Mouse (Mus musculus) gastrocnemius, postnatal 4 days (tissue): Measurements from ENCODE around the gene Pcsk4. TPM values are rescaled to one million over a fixed set of nuclear protein-coding genes. Genes with fewer than 3 reads are reported as not detected.

ENCODE experiments used
- DNase-seq, 2 experiments: peaks; one replicate each; pipeline ENCODE4 v3.0.0; 2021 to 2022; ENCODE audit warnings: low spot score in 2 of 2, mixed read lengths in 2 of 2
- long read RNA-seq, 2 experiments: library from polyadenylated mRNA; stranded (forward); transcript quantifications; one replicate each; pipeline ENCODE4 v2.0.0; 2021
- total RNA-seq, 2 experiments: library from RNA; stranded (reverse); gene quantifications; 2 replicates each; pipeline ENCODE4 v1.2.3; 2021

The Pcsk4 gene
- total RNA-seq = 1 to 10 TPM; 1.0 to 1.5 TPM
- long read RNA-seq, experiment 1, partial matches to known transcripts = 1 of 3 reads
- long read RNA-seq, experiment 1, other reads (novel, unspliced or antisense) = 0 of 3 reads
- long read RNA-seq, experiment 2, partial matches to known transcripts = 0 of 3 reads
- long read RNA-seq, experiment 2, other reads (novel, unspliced or antisense) = 2 of 3 reads

DNA sequence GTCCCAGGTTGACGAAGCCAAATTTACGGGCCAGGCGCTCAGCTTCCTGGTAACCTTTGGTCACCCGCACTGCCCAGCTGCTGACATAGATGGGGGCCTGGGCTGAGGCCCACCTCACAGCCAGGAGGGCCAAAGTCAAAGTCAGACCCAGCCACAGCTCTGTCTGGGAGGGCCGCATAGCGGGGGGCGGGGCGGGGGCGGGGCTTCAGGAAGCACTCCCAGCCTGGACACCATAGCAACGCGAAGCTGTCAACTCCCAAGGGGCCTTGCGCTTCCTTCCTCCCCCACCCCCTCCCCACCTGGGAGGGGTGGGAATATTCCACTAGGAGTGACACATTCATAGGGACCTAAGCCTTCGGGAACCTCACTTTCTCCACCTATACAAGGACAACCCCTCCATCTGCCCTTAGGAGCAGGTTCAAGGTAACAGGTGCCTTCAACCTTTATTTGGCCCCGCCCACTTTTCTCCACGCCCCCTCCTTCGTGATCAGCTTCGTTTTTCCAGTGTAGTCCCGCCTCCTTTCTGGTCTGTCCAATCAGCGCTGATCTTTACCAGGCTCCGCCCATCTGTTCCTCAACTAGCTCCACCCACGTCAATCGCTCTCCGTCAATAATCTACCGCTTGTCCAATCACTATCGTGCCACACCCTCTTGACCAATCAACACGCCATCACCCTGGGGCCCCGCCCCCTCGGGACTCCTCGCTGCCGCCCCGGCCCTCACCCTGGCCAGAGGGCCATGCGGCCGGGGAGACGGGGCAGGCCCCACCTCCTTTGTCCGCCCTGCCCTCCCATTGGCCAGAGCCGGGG, at the start of gene Pcsk4, which contains the start of gene Reep6:
TSS of gene Pcsk4 (minus strand) at position 226 of the 809 bp plus-strand sequence.
TSS of gene Reep6 (plus strand) at position 681 of the 809 bp plus-strand sequence.
- DNase-seq = peak; percentile 94 to 95

DNA sequence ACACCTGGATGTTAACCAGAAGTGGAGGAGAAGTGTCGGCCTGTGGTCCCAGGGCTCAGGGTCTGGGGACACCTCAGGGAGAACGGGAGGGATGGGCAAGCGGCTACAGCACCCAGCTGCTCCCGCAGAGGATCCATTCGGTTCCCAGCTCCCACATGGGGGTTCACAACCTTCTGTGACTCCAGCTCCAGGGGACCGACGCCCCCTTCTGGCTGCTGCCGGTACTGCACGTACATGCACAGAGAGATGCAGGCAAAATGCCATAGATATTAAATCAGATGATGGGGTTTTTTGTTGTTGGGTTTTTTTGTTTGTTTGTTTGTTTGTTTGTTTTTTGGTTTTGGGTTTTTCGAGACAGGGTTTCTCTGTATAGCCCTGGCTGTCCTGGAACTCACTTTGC, 48.4 kb upstream of the Pcsk4 start:
- no peak for DNase-seq

DNA sequence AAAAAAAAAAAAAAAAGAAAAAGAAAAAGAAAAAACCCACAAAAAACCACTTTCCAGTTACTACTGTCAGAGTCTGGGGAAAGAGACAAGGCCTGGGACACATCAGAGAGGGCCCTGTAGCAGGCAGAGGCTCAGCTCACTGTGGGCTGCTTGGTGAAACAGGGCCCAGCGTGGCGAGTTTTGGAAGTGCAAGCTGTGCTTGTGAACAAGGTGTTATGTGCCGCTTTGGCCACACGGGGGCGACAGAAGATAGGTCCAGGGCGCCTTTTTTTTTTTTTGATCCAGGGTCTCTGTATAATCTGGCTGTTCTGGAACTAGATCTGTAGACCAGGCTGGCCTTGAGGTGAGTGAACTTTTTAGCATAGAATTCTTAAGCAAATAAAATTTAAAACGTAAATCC, 46.9 kb upstream of the Pcsk4 start:
- peak; percentile 90 to 93 for DNase-seq

DNA sequence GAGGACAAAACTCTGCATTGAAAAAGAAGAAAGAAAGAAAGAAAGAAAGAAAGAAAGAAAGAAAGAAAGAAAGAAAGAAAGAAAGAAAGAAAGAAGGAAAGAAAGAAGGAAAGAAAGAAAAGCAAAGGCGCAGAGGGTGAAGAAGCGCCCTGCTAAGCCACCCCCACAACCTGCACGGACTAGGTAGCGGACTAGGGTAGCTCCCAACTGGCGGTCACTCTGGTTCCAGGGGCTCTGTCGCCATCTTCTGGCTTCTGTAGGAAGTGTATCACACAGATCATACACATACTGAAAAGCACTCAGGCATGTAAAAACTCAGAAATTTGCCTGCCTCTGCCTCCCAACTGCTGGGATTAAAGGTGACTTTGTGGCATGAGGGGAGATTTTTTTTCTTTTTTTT, 44.8 kb upstream of the Pcsk4 start:
- peak in 1 of 2 experiments; percentile 68 for DNase-seq

DNA sequence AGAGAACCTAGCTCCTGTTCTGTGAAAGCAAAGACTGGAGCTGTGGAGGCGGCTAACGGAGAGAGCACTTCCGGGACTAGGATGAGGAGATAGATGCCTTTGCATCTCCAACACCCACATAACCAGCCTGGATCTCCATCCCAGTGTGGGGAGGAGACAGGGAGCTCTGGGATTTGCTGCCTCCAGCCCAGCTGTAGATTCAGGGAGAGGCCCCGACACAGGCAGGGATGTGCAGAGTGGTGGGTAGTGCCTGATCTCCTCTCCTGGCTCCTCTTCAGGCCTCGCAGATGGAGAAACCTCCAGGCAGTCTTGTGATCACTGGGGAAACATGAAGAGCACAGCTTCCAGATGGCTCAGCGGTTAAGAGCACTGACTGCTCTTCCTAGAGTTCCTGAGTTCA, 43.4 kb upstream of the Pcsk4 start:
- no peak for DNase-seq

DNA sequence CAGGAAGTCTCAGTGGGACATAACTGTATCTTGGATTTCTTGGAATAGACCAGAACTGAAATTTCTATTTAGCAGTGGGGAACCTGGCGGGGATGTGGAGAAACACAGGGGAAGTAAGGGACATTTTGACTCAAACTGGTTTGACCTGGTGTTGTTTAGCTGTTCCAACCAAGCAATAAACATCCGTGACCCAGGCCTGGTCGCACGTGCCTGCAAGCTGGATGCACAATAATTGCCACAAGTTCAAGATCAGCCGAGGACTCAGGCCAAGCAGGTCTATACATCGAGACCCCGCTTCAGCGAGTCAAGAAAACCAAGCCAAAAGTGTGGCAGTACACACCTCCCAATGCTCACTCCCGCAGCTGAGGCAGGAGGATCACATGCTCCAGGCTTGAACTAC, 42.7 kb upstream of the Pcsk4 start:
- no peak for DNase-seq

DNA sequence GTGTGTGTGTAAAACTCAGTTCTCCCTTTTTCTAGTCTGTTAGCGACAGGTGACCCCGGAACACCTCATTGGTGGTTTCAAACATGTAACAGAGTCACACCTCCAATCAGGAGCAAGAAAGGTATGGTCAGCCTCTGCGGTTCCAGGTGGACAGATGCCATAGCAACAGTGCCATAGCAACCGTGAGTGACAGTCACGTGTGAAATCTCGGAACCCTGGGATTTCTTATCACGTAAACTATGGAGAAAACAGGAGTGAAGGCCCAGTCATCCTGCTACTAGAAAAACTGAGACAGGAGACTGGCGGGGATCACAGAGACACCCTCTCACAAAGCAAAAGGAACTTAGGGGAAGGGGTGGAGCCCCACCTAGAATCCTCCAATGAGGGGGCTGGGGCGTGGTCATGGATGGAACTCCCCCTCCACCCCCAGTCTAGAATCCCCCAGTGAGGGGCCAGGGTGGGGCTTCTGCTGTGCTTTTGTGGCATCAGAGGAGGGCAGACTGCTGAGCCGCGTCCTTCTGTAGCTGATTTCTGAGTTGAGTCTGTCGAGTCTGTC, 42.2 kb upstream of the Pcsk4 start:
- DNase-seq = no peak

DNA sequence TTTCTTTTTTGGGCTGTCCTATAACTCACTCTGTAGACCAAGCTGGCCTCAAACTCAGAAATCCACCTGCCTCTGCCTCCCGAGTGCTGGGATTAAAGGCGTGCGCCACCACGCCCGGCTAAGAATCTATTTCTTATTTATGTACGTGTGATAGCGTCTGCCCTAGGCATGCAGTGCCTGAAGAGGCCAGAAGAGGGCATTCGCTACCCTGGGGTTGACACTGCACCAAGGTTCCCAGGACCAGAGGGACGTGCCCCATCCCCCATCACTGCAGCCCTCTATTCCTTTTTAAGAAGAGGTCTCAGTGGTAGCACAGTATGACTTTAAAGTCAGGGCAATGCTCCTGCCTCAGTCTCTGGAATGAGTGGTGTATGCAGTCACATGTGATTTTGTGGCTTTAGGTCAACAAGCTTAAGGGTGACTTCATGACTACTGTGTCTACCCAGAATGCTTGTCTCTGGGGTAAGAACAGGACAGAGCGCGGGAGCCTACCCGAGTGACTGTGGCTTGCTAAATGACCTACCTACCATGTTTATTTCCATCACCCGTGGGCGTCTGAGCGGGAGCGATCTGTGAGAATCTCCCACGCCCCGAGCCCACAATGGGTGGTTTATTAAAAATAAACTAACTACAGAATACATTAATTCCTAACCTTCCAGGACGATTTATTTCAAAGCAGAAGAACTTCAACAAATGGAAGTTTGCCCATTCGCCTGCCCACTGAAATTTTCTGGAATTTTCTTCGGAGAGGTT, 40.9 kb upstream of the Pcsk4 start:
- DNase-seq = no peak

DNA sequence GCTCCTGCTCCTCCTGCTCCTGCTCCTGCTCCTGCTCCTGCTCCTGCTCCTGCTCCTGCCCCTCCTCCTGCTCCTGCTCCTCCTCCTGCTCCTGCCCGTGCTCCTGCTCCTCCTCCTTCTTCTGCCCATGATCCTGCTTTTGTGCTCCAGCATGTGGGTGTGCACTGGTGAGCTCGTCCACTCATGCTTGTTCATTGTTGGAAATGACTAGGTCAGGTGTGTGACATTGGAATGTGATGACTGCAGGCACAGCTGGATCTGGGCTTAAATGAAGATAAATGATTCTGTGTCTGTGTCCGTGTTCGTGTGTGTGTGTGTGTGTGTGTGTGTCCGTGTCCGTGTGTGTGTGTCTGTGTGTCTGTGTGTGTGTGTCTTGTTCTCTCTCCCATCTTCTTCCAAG, 39.1 kb upstream of the Pcsk4 start:
- no peak for DNase-seq

DNA sequence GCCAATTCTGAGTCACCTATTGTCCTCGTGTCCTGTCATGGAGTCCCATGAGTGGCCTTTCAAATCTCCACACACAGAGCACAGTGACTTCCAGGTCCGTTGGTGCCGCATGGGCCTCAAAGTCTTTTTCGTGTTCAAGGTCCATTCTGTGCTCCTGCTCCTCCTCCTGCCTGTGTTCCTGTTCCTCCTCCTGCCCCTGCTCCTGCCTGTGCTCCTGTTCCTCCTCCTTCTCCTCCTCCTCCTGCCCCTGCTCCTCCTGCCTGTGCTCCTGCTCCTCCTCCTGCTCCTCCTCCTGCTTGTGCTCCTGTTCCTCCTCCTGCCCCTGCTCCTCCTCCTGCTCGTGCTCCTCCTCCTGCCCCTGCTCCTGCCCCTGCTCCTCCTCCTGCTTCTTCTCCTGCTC, 38.7 kb upstream of the Pcsk4 start:
- DNase-seq = no peak

DNA sequence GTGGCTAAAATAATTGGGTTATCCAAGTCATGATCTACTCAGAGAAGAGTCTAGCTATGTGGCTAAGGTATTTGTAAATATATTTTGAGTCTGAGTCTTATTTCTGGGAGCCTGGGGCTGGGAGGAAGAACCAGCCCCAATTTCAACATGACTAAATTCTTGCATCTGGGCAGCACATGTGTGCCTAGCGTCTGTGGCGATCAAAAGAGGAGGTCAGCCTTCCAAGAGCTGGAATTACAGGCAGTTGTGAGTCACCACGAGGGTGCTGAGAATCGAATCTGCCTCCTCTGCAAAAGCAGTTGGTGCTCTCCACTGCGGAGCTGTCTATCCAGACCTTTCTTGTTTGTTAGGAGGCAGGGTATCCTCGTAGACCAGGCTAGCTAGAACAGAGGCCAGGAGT, 36.4 kb upstream of the Pcsk4 start:
- DNase-seq = no peak

DNA sequence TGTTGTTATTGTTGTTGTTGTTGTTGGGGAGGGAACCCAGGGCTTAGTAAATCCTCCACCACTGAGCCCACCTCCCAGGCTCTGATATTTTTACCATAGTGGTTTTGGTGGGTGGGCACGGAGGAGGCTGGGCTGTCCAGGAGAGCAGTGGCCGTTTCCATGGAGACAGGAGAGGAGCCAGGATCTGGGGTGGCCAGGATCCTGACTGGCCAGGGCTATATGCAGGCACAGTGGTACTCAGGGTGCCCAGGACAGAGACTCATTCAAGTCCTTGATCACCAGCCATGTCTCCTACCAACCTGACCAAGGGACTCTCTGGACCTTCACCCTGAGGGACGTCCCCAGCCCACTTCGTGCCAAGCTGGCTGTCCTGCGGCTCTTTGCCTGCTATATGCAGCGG, 34.4 kb upstream of the Pcsk4 start:
- no peak for DNase-seq

DNA sequence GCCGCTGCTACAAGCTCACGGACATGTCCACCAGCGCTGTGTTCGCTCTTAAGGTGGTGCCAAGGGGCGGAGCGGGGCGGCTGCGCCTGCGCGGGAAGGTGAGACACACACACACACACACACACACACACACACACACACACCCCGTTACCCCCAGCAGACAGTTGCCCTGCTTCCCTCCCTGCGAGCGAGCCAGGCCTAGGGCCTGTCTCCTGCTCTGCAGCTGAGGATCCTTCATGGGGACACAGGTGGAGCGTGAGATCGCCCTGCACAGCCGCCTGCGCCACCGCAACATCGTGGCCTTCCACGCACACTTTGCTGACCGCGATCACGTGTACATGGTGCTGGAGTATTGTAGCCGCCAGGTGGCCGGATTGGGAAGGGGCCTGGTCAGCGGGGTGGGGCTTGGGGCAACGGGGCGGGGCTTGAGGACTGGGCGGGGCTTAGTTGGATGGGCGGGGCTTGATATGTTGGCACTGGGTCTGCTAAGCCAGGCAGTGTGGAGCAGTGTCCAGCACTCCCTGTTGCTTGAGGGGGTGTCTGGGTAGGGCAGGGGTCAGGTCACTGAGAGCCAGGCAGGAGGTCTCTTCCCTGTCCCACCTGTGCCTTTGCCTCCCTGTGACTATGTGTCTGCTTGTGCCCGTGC, 28.8 kb upstream of the Pcsk4 start:
- DNase-seq = no peak

DNA sequence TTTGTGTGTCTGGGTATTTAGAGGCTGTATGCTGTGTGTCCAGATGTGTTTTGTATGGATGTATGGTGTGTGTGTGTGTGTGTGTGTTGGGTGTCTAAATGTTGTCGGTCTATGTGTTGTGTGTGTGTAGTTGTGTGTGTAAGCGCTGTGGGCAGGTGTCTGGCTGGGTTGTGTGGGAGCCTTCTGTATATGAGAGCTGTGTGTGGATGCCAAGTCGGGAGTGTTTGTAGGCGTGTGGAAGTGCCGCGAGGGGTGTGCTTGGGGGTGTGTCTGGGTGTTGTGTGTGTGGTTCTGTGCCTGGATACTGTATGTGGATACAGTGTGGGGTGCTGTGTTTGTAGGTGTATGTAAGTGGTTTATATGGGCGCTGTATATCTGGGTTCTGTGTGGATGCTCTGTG, 28.0 kb upstream of the Pcsk4 start:
- no peak for DNase-seq

DNA sequence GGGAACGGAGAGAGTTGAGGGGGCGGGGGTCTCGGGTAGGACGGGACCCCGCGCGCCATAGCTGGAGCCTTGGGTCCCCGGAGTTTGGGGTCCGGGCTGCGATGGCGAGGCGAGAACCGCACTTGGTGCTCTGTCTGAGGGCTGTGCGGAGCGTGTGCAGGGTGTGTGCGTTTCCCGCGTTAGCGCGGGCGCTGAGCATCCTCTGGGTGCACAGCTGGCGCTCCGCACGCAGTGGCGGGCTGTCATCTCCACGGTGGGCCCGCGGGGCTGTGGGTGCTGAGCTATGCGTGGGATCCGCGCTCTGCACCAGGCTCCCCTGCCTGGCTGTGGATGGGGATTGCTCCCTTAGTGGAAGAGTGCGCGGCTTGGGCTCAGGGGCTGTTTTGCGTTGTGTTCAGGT, 27.4 kb upstream of the Pcsk4 start:
- DNase-seq = no peak

DNA sequence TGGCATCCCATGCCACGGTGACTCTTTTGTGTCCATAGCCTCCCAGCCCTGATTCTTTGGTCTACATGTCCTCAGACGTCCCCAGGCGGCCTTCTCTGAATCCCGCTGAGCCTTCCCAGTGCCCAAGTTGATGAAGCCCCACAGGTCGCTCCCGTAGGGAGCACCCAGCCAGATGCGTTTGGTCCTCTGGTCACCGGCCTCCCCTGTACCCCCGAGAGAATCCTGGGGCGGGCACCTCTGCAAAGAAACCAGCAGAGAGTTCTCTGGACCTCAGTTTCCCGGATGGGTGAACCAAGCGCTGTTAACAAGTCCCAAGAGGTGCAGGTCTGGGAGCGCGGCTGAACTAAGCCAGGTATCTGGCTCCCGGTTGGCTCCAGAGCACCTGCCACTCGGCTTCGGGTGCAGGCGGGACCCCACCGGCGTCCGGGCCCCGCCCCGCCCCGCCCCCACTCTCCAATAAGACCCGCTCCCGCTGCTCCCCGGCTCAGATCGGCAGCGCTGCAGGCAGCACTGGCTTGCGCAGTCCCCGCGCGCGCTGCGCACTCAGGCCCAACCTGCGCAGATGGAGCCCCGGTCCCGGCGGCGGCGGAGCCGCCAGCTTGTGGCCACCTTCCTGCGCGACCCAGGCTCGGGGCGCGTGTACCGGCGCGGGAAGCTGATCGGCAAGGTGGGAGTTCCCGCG, 26.8 kb upstream of the Pcsk4 start, which contains the start of gene Plk5:
TSS of gene Plk5 (plus strand) at position 459 of the 682 bp plus-strand sequence.
- no peak for DNase-seq

DNA sequence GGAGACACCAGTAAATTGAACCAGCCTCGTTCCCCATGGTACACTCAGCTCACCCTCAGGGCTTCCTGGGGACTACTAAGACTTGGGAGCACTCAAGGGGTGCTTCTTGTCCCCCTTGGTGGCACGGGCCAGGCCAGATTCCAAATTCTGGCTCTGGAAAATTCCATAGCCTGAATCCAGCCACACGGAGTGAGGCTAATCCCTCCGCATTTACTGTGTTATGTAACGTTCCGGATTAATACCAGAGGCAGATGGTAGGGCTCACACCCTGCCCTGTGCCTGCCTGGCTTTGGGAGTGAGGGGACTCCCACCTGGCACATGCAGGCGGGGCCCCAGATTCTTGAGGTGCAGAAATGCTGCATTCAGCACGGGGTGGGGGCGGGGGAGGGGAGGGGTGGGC, 26.1 kb upstream of the Pcsk4 start:
- no peak for DNase-seq

DNA sequence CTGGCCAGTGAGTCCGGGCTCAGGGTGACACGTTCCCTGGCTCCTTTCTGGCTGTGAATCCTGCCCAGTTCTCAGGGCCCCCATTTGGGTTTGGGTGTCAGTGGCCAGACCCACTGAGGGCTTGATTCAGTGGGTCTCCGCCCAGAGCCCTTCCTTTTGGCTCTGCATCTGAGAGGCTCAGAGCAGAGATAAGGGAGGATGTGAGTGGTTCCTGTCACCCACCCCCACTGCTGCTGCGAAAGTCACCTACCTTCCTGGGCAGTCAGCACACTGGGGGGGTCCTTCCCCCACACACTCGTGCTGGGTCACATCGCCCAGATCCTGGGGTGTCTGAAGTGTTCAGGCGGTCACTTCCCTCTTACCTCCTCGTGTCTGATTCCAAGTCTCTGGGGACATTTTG, 23.4 kb upstream of the Pcsk4 start:
- no peak for DNase-seq

DNA sequence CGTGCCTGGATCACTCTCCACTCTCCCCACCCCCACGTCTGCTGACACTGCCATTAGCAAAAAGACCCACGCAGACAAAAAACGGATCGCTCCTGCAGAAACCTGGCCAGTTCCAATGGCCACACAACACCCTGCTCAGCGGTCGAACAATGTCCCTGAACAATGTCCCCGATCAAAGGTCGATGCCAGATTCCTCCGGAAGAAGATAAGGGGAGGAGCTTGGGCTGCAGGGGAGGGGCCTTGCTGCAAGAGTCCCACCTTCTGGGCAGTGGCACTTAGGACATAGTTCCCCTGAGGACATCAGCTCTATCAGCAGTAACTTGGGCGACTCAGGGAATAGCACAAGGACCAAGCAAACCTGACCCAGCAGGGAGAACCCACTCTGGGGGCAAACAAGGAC, 22.6 kb upstream of the Pcsk4 start:
- DNase-seq = no peak

DNA sequence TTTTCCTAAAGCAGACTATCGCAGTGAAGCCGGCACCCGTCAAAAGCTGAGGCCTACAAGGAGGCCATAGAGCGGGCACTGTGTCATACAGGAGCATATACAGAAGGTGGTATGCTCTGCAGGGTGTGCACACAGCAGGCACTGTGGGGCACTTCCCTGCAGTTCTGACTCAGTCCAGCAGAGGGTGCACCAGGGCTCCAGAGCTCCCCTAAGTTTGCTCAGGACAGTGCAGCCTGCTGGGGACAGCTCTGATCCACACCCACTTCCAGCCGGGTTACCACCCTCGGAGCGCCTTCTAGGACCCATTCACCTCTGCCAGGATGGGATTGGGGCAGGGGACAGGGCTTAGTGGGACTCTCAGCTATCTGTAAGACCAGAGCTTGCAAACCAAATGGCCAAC, 21.0 kb upstream of the Pcsk4 start:
- peak; percentile 74 to 82 for DNase-seq

DNA sequence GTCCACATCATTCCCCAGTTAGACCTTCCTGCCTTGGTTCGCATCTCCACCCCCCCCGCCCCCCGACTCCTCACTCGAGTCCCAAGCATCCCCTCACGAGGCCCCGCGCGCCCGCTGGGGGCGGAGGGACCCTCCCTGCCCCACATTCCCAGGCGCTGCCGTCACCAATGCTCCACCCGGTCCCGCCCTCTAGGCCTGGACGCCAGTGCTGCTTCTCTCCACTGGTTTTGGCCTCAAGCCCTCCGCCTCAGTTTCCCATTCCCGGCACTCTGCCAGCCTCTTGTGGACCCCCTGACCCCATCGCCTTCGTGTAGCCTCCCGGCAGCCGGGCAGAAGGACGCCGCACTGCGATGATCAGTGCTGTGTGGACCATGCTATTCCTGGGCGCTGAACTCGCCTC, 19.7 kb upstream of the Pcsk4 start:
- DNase-seq = no peak
